Mouse (Mus musculus): Measurements from ENCODE around the gene Crls1.

DNA sequence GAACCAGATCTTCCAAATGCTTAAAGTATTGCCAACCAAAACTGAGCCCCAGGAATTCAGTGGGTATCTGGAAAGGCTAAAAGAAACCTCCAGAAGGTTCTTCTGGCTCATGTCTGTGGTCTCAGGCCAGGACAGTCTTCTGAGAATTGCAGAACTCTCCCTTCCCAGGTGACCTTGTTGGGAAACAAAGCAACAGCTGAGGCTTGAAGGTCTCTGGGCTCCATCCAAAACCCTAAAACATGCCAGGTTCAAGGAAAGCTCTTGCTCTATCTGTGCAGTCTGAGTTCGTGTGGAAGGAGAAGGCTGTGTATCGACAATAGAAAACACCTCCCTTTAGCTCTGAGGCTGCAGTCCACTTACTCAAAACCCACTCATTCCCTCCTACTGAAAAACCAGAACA lies 58.5 kb downstream of the Crls1 start:
- TF ChIP-seq CTCF (IDR thresholded peaks at IDR 0.05; ENCODE audit: borderline replicate concordance, extremely low read depth, insufficient read depth, insufficient read length) (no peak), POLR2A (IDR thresholded peaks at IDR 0.05; ENCODE audit: borderline replicate concordance, extremely low read depth, insufficient read depth, insufficient read length, poor library complexity, severe bottlenecking) (no peak)

Data from brain, embryonic 14.5 days (tissue).